Mouse (Mus musculus) forebrain, embryonic 15.5 days (tissue): ENCODE results near the gene Snap29. TPM values are rescaled to one million over a fixed set of nuclear protein-coding genes. Genes with fewer than 3 reads are reported as not detected.

ENCODE experiments used
- ATAC-seq: fragments of 200-750 bp; cut with Nextera tagmentation; replicated peaks from 2 replicates; pipeline ENCODE4 v1.8.0; 2017; ENCODE audit warnings: mild to moderate bottlenecking, moderate TSS enrichment, moderate library complexity
- H3K27ac ChIP-seq: fragments of 300-500 bp; sonication (generic); replicated peaks from 2 replicates; pipeline ENCODE4 v1.5.1; 2015; ENCODE audit warnings: mild to moderate bottlenecking, inconsistent platforms
- H3K27me3 ChIP-seq: fragments of 300-500 bp; sonication (generic); 2 replicates; pipeline ENCODE4 v1.6.1; 2015; ENCODE audit warnings: inconsistent platforms
- H3K36me3 ChIP-seq: fragments of 300-500 bp; sonication (generic); 2 replicates; pipeline ENCODE4 v1.6.1; 2015; ENCODE audit warnings: mild to moderate bottlenecking, inconsistent platforms
- H3K4me1 ChIP-seq: fragments of 300-500 bp; sonication (generic); 2 replicates; pipeline ENCODE4 v1.6.1; 2015; ENCODE audit warnings: inconsistent platforms
- H3K4me2 ChIP-seq: fragments of 300-500 bp; sonication (generic); replicated peaks from 2 replicates; pipeline ENCODE4 v1.6.1; 2015; ENCODE audit warnings: mild to moderate bottlenecking, inconsistent platforms
- H3K4me3 ChIP-seq: fragments of 300-500 bp; sonication (generic); 2 replicates; pipeline ENCODE4 v1.5.1; 2015; ENCODE audit warnings: mild to moderate bottlenecking, inconsistent platforms
- H3K9ac ChIP-seq: fragments of 300-500 bp; sonication (generic); replicated peaks from 2 replicates; pipeline ENCODE4 v1.6.1; 2015; ENCODE audit warnings: mild to moderate bottlenecking, inconsistent platforms
- H3K9me3 ChIP-seq: fragments of 300-500 bp; sonication (generic); 2 replicates; pipeline ENCODE4 v1.6.1; 2016; ENCODE audit warnings: inconsistent platforms
- WGBS: fragments of 180-500 bp; shearing (Covaris S2); methylation state at CpG from one replicate; pipeline ENCODE4 v1.1.7; 2015; ENCODE audit warnings: mixed read lengths; 5-methylcytosine and 5-hydroxymethylcytosine counted together
- polyA plus RNA-seq: library from polyadenylated mRNA; unstranded; fragments of >200 nt; fragmentation: Nextera tagmentation; extraction: Ambion mirVana; gene quantifications from 2 replicates; pipeline ENCODE4 v1.2.1, GENCODE M21; 2015

The Snap29 gene
- 23.5 and 27.0 TPM in 2 replicates for polyA plus RNA-seq

- ATAC-seq, result peak; percentile 98
- Histone ChIP-seq H3K4me3 (peak within 1 kb of the TSS; percentile 79), H3K9ac (peak within 1 kb of the TSS; percentile 76), H3K4me2 (peak within 1 kb of the TSS; percentile 56), H3K36me3 (peaks cover 3% of the 10 kb centered on the region; the same call in 1 of the 2 replicates), H3K9me3 (no peaks in the 10 kb centered on the region), H3K27ac (peak within 1 kb of the TSS; percentile 85), H3K4me1 (peaks cover 35% of the 10 kb centered on the region), H3K27me3 (no peaks in the 10 kb centered on the region)
- under 1% methylated on average over 69 of the region's 69 CpGs for WGBS
Measured at GRCm38 (mm10) chr16:17405736-17406443, at the start of gene Snap29, which contains the start of gene Pi4ka. TSS of gene Snap29 (plus strand) at chr16:17405986. TSS of gene Pi4ka (minus strand) at chr16:17406314.

GRCm38 (mm10) chr16:17356031-17356430, 49.8 kb upstream of the Snap29 start:
- WGBS, result 93% methylated on average over 6 of the region's 6 CpGs

GRCm38 (mm10) chr16:17358787-17359186, 47.0 kb upstream of the Snap29 start:
- H3K4me1 ChIP-seq, result no peaks in the 10 kb centered on the region
- peaks cover 46% of the 10 kb centered on the region for H3K36me3 ChIP-seq
- WGBS, result over 99% methylated on average over 4 of the region's 4 CpGs
- H3K27ac ChIP-seq, result no peak overlapping the region
- no peak for ATAC-seq
- H3K9me3 ChIP-seq, result no peaks in the 10 kb centered on the region
- no peak overlapping the region for H3K4me2 ChIP-seq
- no peak overlapping the region for H3K9ac ChIP-seq
- H3K27me3 ChIP-seq, result no peaks in the 10 kb centered on the region
- no peak overlapping the region for H3K4me3 ChIP-seq

More at GRCm38 (mm10) chr16:17356031-17356430, 49.8 kb upstream of the Snap29 start:
- Histone ChIP-seq H3K36me3 (peaks cover 58% of the 10 kb centered on the region), H3K9ac (no peak overlapping the region), H3K4me3 (no peak overlapping the region), H3K27me3 (no peaks in the 10 kb centered on the region), H3K27ac (no peak overlapping the region), H3K4me1 (no peaks in the 10 kb centered on the region), H3K9me3 (no peaks in the 10 kb centered on the region), H3K4me2 (no peak overlapping the region)
- no peak for ATAC-seq

- WGBS, result 93% methylated on average over 4 of the region's 4 CpGs
- Histone ChIP-seq H3K27ac (no peak overlapping the region), H3K4me1 (no peaks in the 10 kb centered on the region), H3K9ac (no peak overlapping the region), H3K4me2 (no peak overlapping the region), H3K4me3 (no peak overlapping the region), H3K36me3 (peaks cover 44% of the 10 kb centered on the region), H3K27me3 (no peaks in the 10 kb centered on the region), H3K9me3 (no peaks in the 10 kb centered on the region)
- no peak for ATAC-seq
Measured at GRCm38 (mm10) chr16:17382306-17382705, 23.5 kb upstream of the Snap29 start.

- Histone ChIP-seq H3K4me3 (no peak overlapping the region), H3K27me3 (no peaks in the 10 kb centered on the region), H3K36me3 (peaks cover 32% of the 10 kb centered on the region), H3K9me3 (no peaks in the 10 kb centered on the region), H3K9ac (no peak overlapping the region), H3K4me2 (no peak overlapping the region), H3K27ac (no peak overlapping the region), H3K4me1 (no peaks in the 10 kb centered on the region)
- 85% methylated on average over 2 of the region's 2 CpGs for WGBS
- ATAC-seq, result no peak
Measured at GRCm38 (mm10) chr16:17383594-17384326, 22.0 kb upstream of the Snap29 start.

- Histone ChIP-seq H3K4me1 (no peaks in the 10 kb centered on the region), H3K9me3 (no peaks in the 10 kb centered on the region), H3K36me3 (0 out of 2 replicates have a peak, but pooled peaks cover 9% of the 10 kb centered on the region), H3K27me3 (no peaks in the 10 kb centered on the region), H3K4me3 (no peak overlapping the region), H3K4me2 (no peak overlapping the region), H3K27ac (no peak overlapping the region), H3K9ac (no peak overlapping the region)
- WGBS, result 67% methylated on average over 4 of the region's 4 CpGs
- no peak for ATAC-seq
Measured at GRCm38 (mm10) chr16:17392784-17393183, 13.0 kb upstream of the Snap29 start.

- Histone ChIP-seq H3K27me3 (no peaks in the 10 kb centered on the region), H3K27ac (no peak overlapping the region), H3K4me1 (peaks cover 28% of the 10 kb centered on the region), H3K4me2 (no peak overlapping the region), H3K36me3 (peaks cover 3% of the 10 kb centered on the region; the same call in 1 of the 2 replicates), H3K9me3 (no peaks in the 10 kb centered on the region), H3K9ac (no peak overlapping the region), H3K4me3 (no peak overlapping the region)
- ATAC-seq, result no peak
- WGBS, result 77% methylated on average over 1 of the region's 1 CpGs
Measured at GRCm38 (mm10) chr16:17402855-17403254, 2.9 kb upstream of the Snap29 start.

- Histone ChIP-seq H3K4me1 (peaks cover 35% of the 10 kb centered on the region), H3K27me3 (no peaks in the 10 kb centered on the region), H3K36me3 (peaks cover 3% of the 10 kb centered on the region; the same call in 1 of the 2 replicates), H3K4me2 (peak overlapping the region; percentile 50), H3K9me3 (no peaks in the 10 kb centered on the region), H3K27ac (peak overlapping the region; percentile 85), H3K9ac (peak overlapping the region; percentile 76), H3K4me3 (peak overlapping the region; percentile 79)
- ATAC-seq, result peak; percentile 88
- WGBS, result 0% methylated on average over 22 of the region's 22 CpGs
Measured at GRCm38 (mm10) chr16:17405271-17405696, 502 bp upstream of the Snap29 start.

- peak overlapping the region; percentile 85; the same call in 1 of the 2 replicates for H3K27ac ChIP-seq
- no peak for ATAC-seq
- WGBS, result 35% methylated on average over 9 of the region's 9 CpGs
Measured at GRCm38 (mm10) chr16:17406512-17407231, 886 bp downstream of the Snap29 start.

GRCm38 (mm10) chr16:17409046-17409445, 3.3 kb downstream of the Snap29 start:
- Histone ChIP-seq H3K27me3 (no peaks in the 10 kb centered on the region), H3K4me3 (no peak overlapping the region), H3K9me3 (no peaks in the 10 kb centered on the region), H3K4me1 (peaks cover 33% of the 10 kb centered on the region), H3K36me3 (no peaks in the 10 kb centered on the region; the same call in 1 of the 2 replicates), H3K4me2 (no peak overlapping the region), H3K27ac (no peak overlapping the region), H3K9ac (no peak overlapping the region)
- WGBS, result 88% methylated on average over 2 of the region's 2 CpGs
- no peak for ATAC-seq

More at GRCm38 (mm10) chr16:17406512-17407231, 886 bp downstream of the Snap29 start:
- H3K36me3 ChIP-seq, result peaks cover 3% of the 10 kb centered on the region; the same call in 1 of the 2 replicates
- H3K4me1 ChIP-seq, result peaks cover 35% of the 10 kb centered on the region
- peak overlapping the region; percentile 79 for H3K4me3 ChIP-seq
- no peaks in the 10 kb centered on the region for H3K9me3 ChIP-seq
- H3K27me3 ChIP-seq, result no peaks in the 10 kb centered on the region
- peak overlapping the region; percentile 76 for H3K9ac ChIP-seq
- peak overlapping the region; percentile 56 for H3K4me2 ChIP-seq

GRCm38 (mm10) chr16:17410209-17410608, 4.4 kb downstream of the Snap29 start:
- WGBS, result 77% methylated on average over 4 of the region's 4 CpGs
- Histone ChIP-seq H3K9me3 (no peaks in the 10 kb centered on the region), H3K27ac (no peak overlapping the region), H3K27me3 (no peaks in the 10 kb centered on the region), H3K4me2 (no peak overlapping the region), H3K4me3 (no peak overlapping the region), H3K36me3 (no peaks in the 10 kb centered on the region; the same call in 1 of the 2 replicates), H3K9ac (no peak overlapping the region), H3K4me1 (peaks cover 22% of the 10 kb centered on the region)
- ATAC-seq, result no peak
